Mouse (Mus musculus) small intestine, adult 2 months (tissue): ENCODE measurements around the gene Habp2.

ENCODE experiments used
- CTCF ChIP-seq: fragments of 200-500 bp; IDR thresholded peaks from 2 replicates; pipeline ENCODE4 v1.5.1; 2012; ENCODE audit warnings: low read depth, mild to moderate bottlenecking, control low read depth, inconsistent platforms, low read length, moderate library complexity, mixed read lengths; ENCODE audit not compliant: insufficient replicate concordance, insufficient read length; ENCODE audit errors: extremely low read depth
- POLR2A ChIP-seq: fragments of 200-500 bp; IDR thresholded peaks from 2 replicates; pipeline ENCODE4 v1.6.1; 2012; ENCODE audit warnings: low read depth, mild to moderate bottlenecking, control low read depth, inconsistent platforms, low read length, moderate library complexity

GRCm38 (mm10) chr19:56287580-56288367 is 837 bp downstream of the Habp2 start:
- TF ChIP-seq CTCF: no peak
- TF ChIP-seq POLR2A: no peak
